Mouse (Mus musculus) central nervous system, embryonic 11.5 days (tissue): ENCODE data around the gene Zfp280b. TPM values are rescaled to one million over a fixed set of nuclear protein-coding genes. Genes with fewer than 3 reads are reported as not detected.

ENCODE experiments used
- polyA plus RNA-seq: library from polyadenylated mRNA; depleted of rRNA; stranded (reverse); fragments of >200 nt; gene quantifications from 2 replicates; pipeline ENCODE4 v1.2.3, GENCODE M21; 2012; rRNA removed

The Zfp280b gene
- 17.7 and 20.8 TPM in 2 replicates for polyA plus RNA-seq

GRCm38 (mm10) chr10:76032402-76033118 is at the start of gene Zfp280b:
TSS of gene Zfp280b (plus strand) at chr10:76032650.

Other genes with a start within 250 kb of the Zfp280b start
- gene Gstt1, start 234.1 kb upstream of the Zfp280b start, polyA plus RNA-seq, result 6.6 and 8.6 TPM in 2 replicates
- not detected in 2 replicates for gene Gstt4, start 210.1 kb upstream of the Zfp280b start, polyA plus RNA-seq
- 11.9 and 12.5 TPM in 2 replicates for gene Gstt2, start 195.2 kb upstream of the Zfp280b start, polyA plus RNA-seq
- gene Mif, start 172.4 kb upstream of the Zfp280b start, polyA plus RNA-seq, result 736 and 1,827 TPM in 2 replicates
- 2.4 and 3.3 TPM in 2 replicates for gene Derl3, start 139.2 kb upstream of the Zfp280b start, polyA plus RNA-seq
- 136 TPM in 2 replicates for gene Smarcb1, start 111.0 kb upstream of the Zfp280b start, polyA plus RNA-seq
- 14.2 and 18.3 TPM in 2 replicates for gene Chchd10, start 99.5 kb upstream of the Zfp280b start, polyA plus RNA-seq
- 36.9 and 51.5 TPM in 2 replicates for gene Mmp11, start 96.2 kb upstream of the Zfp280b start, polyA plus RNA-seq
- 0.59 and 1.6 TPM in 2 replicates for gene Gm867, start 92.0 kb upstream of the Zfp280b start, polyA plus RNA-seq
- not detected in 2 replicates for gene Vpreb3, start 89.6 kb upstream of the Zfp280b start, polyA plus RNA-seq
- gene Gm5134, start 78.1 kb upstream of the Zfp280b start, polyA plus RNA-seq, result 0.05 and 0.11 TPM in 2 replicates
- not detected in 2 replicates for gene Slc5a4b, start 78.3 kb downstream of the Zfp280b start, polyA plus RNA-seq
- gene Slc5a4a, start 114.8 kb downstream of the Zfp280b start, polyA plus RNA-seq, result 0.02 and 0.04 TPM in 2 replicates
- 79.5 and 102 TPM in 2 replicates for gene Prmt2, start 205.2 kb downstream of the Zfp280b start, polyA plus RNA-seq
- 0.29 and 0.58 TPM in 2 replicates for gene S100b, start 221.2 kb downstream of the Zfp280b start, polyA plus RNA-seq